Mouse (Mus musculus) A20 (cell line): ENCODE measurements at regions not wholly inside any gene's neighbourhood (a gene's known extent, or its start where the extent isn't known, plus 50 kb on each side); places are given as distances from the start of the nearest gene placed in this dataset.

Experiments
- DNase-seq: peaks from one replicate; pipeline ENCODE4 v3.0.0-alpha.2; 2011; ENCODE audit warnings: low read depth, low spot score

GRCm38 (mm10) chr12:62881202-62881601 lies 1358.3 kb downstream of the Lrfn5 start:
- no peak for DNase-seq

GRCm38 (mm10) chr12:62892851-62893632 lies 1370.1 kb downstream of the Lrfn5 start:
- DNase-seq: peak; percentile 48
